Mouse (Mus musculus) CH12.LX (cell line): ENCODE measurements around the gene Galnt18. TPM values are rescaled to one million over a fixed set of nuclear protein-coding genes. Genes with fewer than 3 reads are reported as not detected.

Source experiments
- DNase-seq: peaks from one replicate; pipeline ENCODE4 v3.0.0-alpha.2; 2013; ENCODE audit errors: extremely low read depth
- H3K27ac ChIP-seq: 2 replicates; pipeline ENCODE4 v1.5.1; 2012; ENCODE audit warnings: low read depth, mild to moderate bottlenecking, control low read depth, moderate library complexity; ENCODE audit not compliant: insufficient read depth
- H3K27me3 ChIP-seq: replicated peaks from 2 replicates; pipeline ENCODE3; 2012; ENCODE audit warnings: inconsistent platforms
- H3K36me3 ChIP-seq, 2 experiments: replicated peaks in 1 of 2; 2 replicates each; pipeline versions ENCODE3 to v1.6.1; 2012; ENCODE audit warnings: inconsistent platforms in 1 of 2, low read length in 1 of 2, mild to moderate bottlenecking in 1 of 2, mixed read lengths in 1 of 2, moderate library complexity in 1 of 2; ENCODE audit not compliant: control insufficient read depth in 1 of 2, insufficient read depth in 1 of 2
- H3K4me1 ChIP-seq, 2 experiments: 2 replicates each; pipeline ENCODE4 v1.6.1; 2012; ENCODE audit warnings: inconsistent platforms in 1 of 2, moderate library complexity in 1 of 2; ENCODE audit not compliant: insufficient read depth in 2 of 2, control insufficient read depth in 1 of 2
- H3K4me2 ChIP-seq: 2 replicates; pipeline ENCODE4 v1.6.1; 2012; ENCODE audit warnings: low read depth, mild to moderate bottlenecking, control low read depth; ENCODE audit not compliant: poor library complexity, insufficient read depth, severe bottlenecking
- H3K4me3 ChIP-seq, 3 experiments: fragments of 150-350 bp in 1 of 3; sonication (generic) in 1 of 3; replicated peaks in 1 of 3; 2 replicates each; pipeline versions ENCODE3 to v1.5.1; 2011 to 2012; ENCODE audit warnings: low read depth in 2 of 3, low read length in 2 of 3, mild to moderate bottlenecking in 2 of 3, moderate library complexity in 2 of 3, control low read depth in 1 of 3, improper control_type of control experiment in 1 of 3, inconsistent platforms in 1 of 3, mixed read lengths in 1 of 3; ENCODE audit not compliant: poor library complexity in 1 of 3
- H3K79me2 ChIP-seq: replicated peaks from 2 replicates; pipeline ENCODE4 v1.6.1; 2012; ENCODE audit warnings: mild to moderate bottlenecking, moderate library complexity; ENCODE audit not compliant: control insufficient read depth, poor library complexity, insufficient read depth, severe bottlenecking; ENCODE audit errors: extremely low read depth
- H3K9ac ChIP-seq: 2 replicates; pipeline ENCODE4 v1.6.1; 2012; ENCODE audit warnings: low read depth, mild to moderate bottlenecking, control low read depth, moderate library complexity; ENCODE audit not compliant: insufficient read depth
- H3K9me3 ChIP-seq: replicated peaks from 2 replicates; pipeline ENCODE3; 2012; ENCODE audit warnings: low read length, inconsistent platforms, mixed read lengths
- BHLHE40 ChIP-seq: IDR thresholded peaks from 2 replicates; pipeline ENCODE4 v1.6.1; 2011; ENCODE audit warnings: mild to moderate bottlenecking, low read depth, low read length, improper control_type of control experiment
- CHD1 ChIP-seq: IDR thresholded peaks from 2 replicates; pipeline ENCODE4 v1.6.1; 2012; ENCODE audit warnings: low read depth, low read length, improper control_type of control experiment, inconsistent platforms
- CHD2 ChIP-seq: IDR thresholded peaks from 2 replicates; pipeline ENCODE4 v1.6.1; 2011; ENCODE audit warnings: low read length, improper control_type of control experiment
- E2F4 ChIP-seq: IDR thresholded peaks from 2 replicates; pipeline ENCODE4 v1.6.1; 2011; ENCODE audit warnings: low read depth, low read length, improper control_type of control experiment; ENCODE audit not compliant: insufficient replicate concordance
- ELF1 ChIP-seq: IDR thresholded peaks from 2 replicates; pipeline ENCODE4 v1.6.1; 2014; ENCODE audit warnings: low read depth, mild to moderate bottlenecking, inconsistent platforms, low read length, improper control_type of control experiment
- EP300 ChIP-seq: IDR thresholded peaks from 2 replicates; pipeline ENCODE4 v1.6.1; 2011; ENCODE audit warnings: low read length, improper control_type of control experiment
- IRF4 ChIP-seq: IDR thresholded peaks from 2 replicates; pipeline ENCODE4 v1.6.1; 2014; ENCODE audit warnings: low read depth, mild to moderate bottlenecking, inconsistent platforms, low read length, improper control_type of control experiment
- JUN ChIP-seq: IDR thresholded peaks from 2 replicates; pipeline ENCODE4 v1.6.1; 2011; ENCODE audit warnings: low read depth, mild to moderate bottlenecking, low read length, improper control_type of control experiment, moderate library complexity; ENCODE audit not compliant: insufficient read depth
- JUND ChIP-seq: conservative IDR thresholded peaks from 2 replicates; pipeline ENCODE4 v1.6.1; 2011; ENCODE audit warnings: low read depth, low read length, improper control_type of control experiment
- KAT2A ChIP-seq: IDR thresholded peaks from 2 replicates; pipeline ENCODE4 v1.6.1; 2012; ENCODE audit warnings: low read length, improper control_type of control experiment, inconsistent platforms; ENCODE audit not compliant: insufficient replicate concordance
- MAFK ChIP-seq: IDR thresholded peaks from 2 replicates; pipeline ENCODE4 v1.6.1; 2011; ENCODE audit warnings: low read length, improper control_type of control experiment; ENCODE audit not compliant: insufficient replicate concordance
- MEF2A ChIP-seq: IDR thresholded peaks from 2 replicates; pipeline ENCODE4 v1.6.1; 2014; ENCODE audit warnings: low read depth, mild to moderate bottlenecking, inconsistent platforms, low read length, improper control_type of control experiment, borderline replicate concordance
- MXI1 ChIP-seq: IDR thresholded peaks from 2 replicates; pipeline ENCODE4 v1.6.1; 2011; ENCODE audit warnings: mild to moderate bottlenecking, low read depth, low read length, improper control_type of control experiment
- MYC ChIP-seq: IDR thresholded peaks from 2 replicates; pipeline ENCODE4 v1.6.1; 2011; ENCODE audit warnings: low read depth, mild to moderate bottlenecking, improper control_type of control experiment, low read length
- NELFE ChIP-seq: IDR thresholded peaks from 2 replicates; pipeline ENCODE4 v1.6.1; 2011; ENCODE audit warnings: low read depth, low read length, improper control_type of control experiment
- NRF1 ChIP-seq: IDR thresholded peaks from 2 replicates; pipeline ENCODE4 v1.6.1; 2014; ENCODE audit warnings: low read depth, mild to moderate bottlenecking, inconsistent platforms, low read length, improper control_type of control experiment, moderate library complexity
- PAX5 ChIP-seq: IDR thresholded peaks from 2 replicates; pipeline ENCODE4 v1.6.1; 2012; ENCODE audit warnings: low read length, inconsistent platforms, mixed read lengths
- RAD21 ChIP-seq: IDR thresholded peaks from 2 replicates; pipeline ENCODE4 v1.6.1; 2011; ENCODE audit warnings: low read depth, mild to moderate bottlenecking, low read length, improper control_type of control experiment, moderate library complexity
- RCOR1 ChIP-seq: conservative IDR thresholded peaks from 2 replicates; pipeline ENCODE4 v1.6.1; 2012; ENCODE audit warnings: low read depth, mild to moderate bottlenecking, inconsistent platforms, low read length, improper control_type of control experiment
- SMC3 ChIP-seq: IDR thresholded peaks from 2 replicates; pipeline ENCODE4 v1.6.1; 2011; ENCODE audit warnings: low read depth, low read length, improper control_type of control experiment
- TCF12 ChIP-seq: IDR thresholded peaks from 2 replicates; pipeline ENCODE4 v1.6.1; 2014; ENCODE audit warnings: low read depth, mild to moderate bottlenecking, inconsistent platforms, low read length, improper control_type of control experiment
- UBTF ChIP-seq: IDR thresholded peaks from 2 replicates; pipeline ENCODE4 v1.6.1; 2012; ENCODE audit warnings: low read depth, mild to moderate bottlenecking, inconsistent platforms, low read length, improper control_type of control experiment, moderate library complexity
- USF1 ChIP-seq: IDR thresholded peaks from 2 replicates; pipeline ENCODE4 v1.6.1; 2014; ENCODE audit warnings: low read depth, mild to moderate bottlenecking, inconsistent platforms, low read length, improper control_type of control experiment
- ZKSCAN1 ChIP-seq: IDR thresholded peaks from 2 replicates; pipeline ENCODE4 v1.6.1; 2012; ENCODE audit warnings: low read depth, inconsistent platforms, low read length, improper control_type of control experiment, borderline replicate concordance
- ZNF384 ChIP-seq: IDR thresholded peaks from 2 replicates; pipeline ENCODE4 v1.6.1; 2012; ENCODE audit warnings: low read depth, low read length, improper control_type of control experiment, inconsistent platforms
- dilution Hi-C: fragments of 300-500 bp; cut with MboI; formaldehyde crosslinking; loops from 2 replicates; pipeline ENCODE4 v1.14.3; 2020; ENCODE audit warnings: low sequenced_read_pairs; ENCODE audit not compliant: extremely low pct_unique_long_range_greater_than_20kb, extremely low pct_ligation_motif_present
- in situ Hi-C: fragments of 300-500 bp; cut with MboI; formaldehyde crosslinking; loops from 3 replicates; pipeline ENCODE4 v1.14.3; 2019; ENCODE audit warnings: low sequenced_read_pairs, low pct_ligation_motif_present, low pct_unique_long_range_greater_than_20kb, mixed read lengths
- polyA plus RNA-seq: library from polyadenylated mRNA; unstranded; fragments of >175 nt; gene quantifications from 2 replicates; pipeline ENCODE4 v1.2.1, GENCODE M21; 2012; ENCODE audit warnings: low read depth; ENCODE audit not compliant: insufficient read length
- total RNA-seq, 2 experiments: library from RNA; depleted of rRNA; stranded (reverse); fragments of 300-350 nt in 1 of 2; fragments of >200 nt in 1 of 2; gene quantifications; 2 replicates each; pipeline ENCODE4 v1.2.3; 2012 to 2014

Gene Galnt18
- total and polyA plus RNA-seq, 3 experiments: 0.04 TPM; not detected in 2

GRCm38 (mm10) chr7:111486811-111487333 lies 292.9 kb downstream of the Galnt18 start:
- Histone ChIP-seq H3K27ac (no peak overlapping the region), H3K36me3 (no peaks in the 10 kb centered on the region), H3K4me1 (peaks cover 2 to 33% of the 10 kb centered on the region in 2 experiments), H3K4me3 (no peak overlapping the region), H3K9ac (no peak overlapping the region), H3K27me3 (no peaks in the 10 kb centered on the region), H3K9me3 (no peaks in the 10 kb centered on the region), H3K79me2 (no peaks in the 10 kb centered on the region), H3K4me2 (no peak overlapping the region)
- no peak for DNase-seq
- dilution Hi-C loops: no loop called here
- TF ChIP-seq PAX5 (no peak), USF1 (no peak), KAT2A (no peak), UBTF (no peak), ZNF384 (no peak), NELFE (no peak), ZKSCAN1 (no peak), CHD1 (no peak), CHD2 (no peak), ELF1 (no peak)
- in situ Hi-C loops: no loop called here

GRCm38 (mm10) chr7:111483896-111484295 lies 295.9 kb downstream of the Galnt18 start:
- no peak overlapping the region for H3K9ac ChIP-seq
- H3K27me3 ChIP-seq: no peaks in the 10 kb centered on the region
- H3K4me3 ChIP-seq: no peak overlapping the region
- in situ Hi-C loops: no loop called here
- H3K4me1 ChIP-seq: peaks cover 2 to 28% of the 10 kb centered on the region in 2 experiments
- TF ChIP-seq MXI1 (no peak), UBTF (no peak)
- no peak overlapping the region for H3K27ac ChIP-seq
- DNase-seq: no peak
- H3K36me3 ChIP-seq: no peaks in the 10 kb centered on the region
- H3K4me2 ChIP-seq: no peak overlapping the region
- dilution Hi-C loops: no loop called here
- H3K9me3 ChIP-seq: no peaks in the 10 kb centered on the region
- H3K79me2 ChIP-seq: no peaks in the 10 kb centered on the region

GRCm38 (mm10) chr7:111483321-111483720 lies 296.5 kb downstream of the Galnt18 start:
- H3K36me3 ChIP-seq: no peaks in the 10 kb centered on the region
- no peak overlapping the region for H3K9ac ChIP-seq
- H3K27ac ChIP-seq: no peak overlapping the region
- H3K4me2 ChIP-seq: no peak overlapping the region
- no peaks in the 10 kb centered on the region for H3K27me3 ChIP-seq
- dilution Hi-C loops: no loop called here
- peaks cover 2 to 25% of the 10 kb centered on the region in 2 experiments for H3K4me1 ChIP-seq
- H3K79me2 ChIP-seq: no peaks in the 10 kb centered on the region
- H3K9me3 ChIP-seq: no peaks in the 10 kb centered on the region
- in situ Hi-C loops: no loop called here
- H3K4me3 ChIP-seq: no peak overlapping the region
- TF ChIP-seq CHD1: no peak
- peak; percentile 55; the same call in 1 of the 2 replicates for TF ChIP-seq MAFK
- 0 out of 2 replicates have a peak, but pooled peaks have one; percentile 40 for TF ChIP-seq MYC
- TF ChIP-seq SMC3: no peak
- TF ChIP-seq RCOR1: peak; percentile 78; the same call in 1 of the 2 replicates
- peak; percentile 93 for TF ChIP-seq IRF4
- TF ChIP-seq NRF1: no peak
- peak; percentile 13; the same call in 1 of the 2 replicates for TF ChIP-seq MEF2A
- peak; percentile 91 for TF ChIP-seq EP300
- peak; percentile 89 for TF ChIP-seq JUND
- TF ChIP-seq TCF12: 0 out of 2 replicates have a peak, but pooled peaks have one; percentile 28
- TF ChIP-seq E2F4: no peak
- no peak for TF ChIP-seq NELFE
- peak; percentile 82 for TF ChIP-seq JUN
- peak; percentile 54 for TF ChIP-seq BHLHE40
- no peak; the same call in 1 of the 2 replicates for TF ChIP-seq RAD21
- no peak for TF ChIP-seq UBTF
- peak; percentile 64 for DNase-seq
